Mouse (Mus musculus) embryonic fibroblast, embryonic 13.5 days (primary cell): ENCODE measurements around the gene Sirt5. TPM values are rescaled to one million over a fixed set of nuclear protein-coding genes. Genes with fewer than 3 reads are reported as not detected.

Source experiments
- H3K27ac ChIP-seq: 2 replicates; pipeline ENCODE4 v1.5.1; 2012; ENCODE audit warnings: low read length, control low read depth, inconsistent platforms; ENCODE audit not compliant: insufficient read depth
- H3K4me1 ChIP-seq: 2 replicates; pipeline ENCODE4 v1.6.1; 2011; ENCODE audit warnings: low read length; ENCODE audit not compliant: control insufficient read depth, insufficient read depth
- H3K4me3 ChIP-seq: 2 replicates; pipeline ENCODE4 v1.5.1; 2011; ENCODE audit warnings: mild to moderate bottlenecking, control low read depth, low read length; ENCODE audit not compliant: insufficient read depth
- CTCF ChIP-seq: IDR thresholded peaks from 2 replicates; pipeline ENCODE4 v1.5.1; 2011; ENCODE audit warnings: mild to moderate bottlenecking, control low read depth, low read length, moderate library complexity, borderline replicate concordance; ENCODE audit not compliant: insufficient read depth
- POLR2A ChIP-seq: IDR thresholded peaks from 2 replicates; pipeline ENCODE4 v1.6.1; 2011; ENCODE audit warnings: low read depth, mild to moderate bottlenecking, control low read depth, low read length, moderate library complexity
- polyA plus RNA-seq: library from polyadenylated mRNA; stranded (reverse); fragments of >200 nt; gene quantifications from 2 replicates; pipeline ENCODE4 v1.2.4, GENCODE M21; 2011; ENCODE audit warnings: low read depth; ENCODE audit not compliant: missing spikeins, insufficient read length

Gene Sirt5
- polyA plus RNA-seq, result 10.1 and 12.2 TPM in 2 replicates

- TF ChIP-seq CTCF, result peak; percentile 61; the same call in 1 of the 2 replicates
- TF ChIP-seq POLR2A, result peak; percentile 58
- Histone ChIP-seq H3K4me1 (no peaks in the 10 kb centered on the region), H3K27ac (no peak within 1 kb of the TSS), H3K4me3 (peak within 1 kb of the TSS; percentile 41)
Observed at GRCm38 (mm10) chr13:43364985-43365824, at the start of gene Sirt5. Sirt5 (plus strand) TSS chr13:43365496.

- TF ChIP-seq POLR2A (no peak), CTCF (no peak)
- peaks cover 4% of the 10 kb centered on the region for H3K4me1 ChIP-seq
- no peak overlapping the region for H3K27ac ChIP-seq
- H3K4me3 ChIP-seq, result no peak overlapping the region
Observed at GRCm38 (mm10) chr13:43317411-43317810, 47.9 kb upstream of the Sirt5 start.

- Histone ChIP-seq H3K4me3 (no peak overlapping the region), H3K4me1 (peaks cover 4% of the 10 kb centered on the region), H3K27ac (no peak overlapping the region)
- TF ChIP-seq CTCF (no peak), POLR2A (no peak)
Observed at GRCm38 (mm10) chr13:43319396-43319795, 45.9 kb upstream of the Sirt5 start.

- Histone ChIP-seq H3K27ac (no peak overlapping the region), H3K4me1 (peaks cover 4% of the 10 kb centered on the region), H3K4me3 (no peak overlapping the region)
- TF ChIP-seq POLR2A, result no peak
- no peak for TF ChIP-seq CTCF
Observed at GRCm38 (mm10) chr13:43321492-43321891, 43.8 kb upstream of the Sirt5 start.

GRCm38 (mm10) chr13:43325427-43325826 lies 39.9 kb upstream of the Sirt5 start:
- Histone ChIP-seq H3K27ac (no peak overlapping the region), H3K4me3 (no peak overlapping the region), H3K4me1 (peaks cover 6% of the 10 kb centered on the region)
- TF ChIP-seq CTCF, result no peak
- TF ChIP-seq POLR2A, result no peak

GRCm38 (mm10) chr13:43331721-43332444 lies 33.4 kb upstream of the Sirt5 start:
- Histone ChIP-seq H3K4me3 (no peak overlapping the region), H3K27ac (no peak overlapping the region), H3K4me1 (peaks cover 8% of the 10 kb centered on the region)
- TF ChIP-seq CTCF (no peak), POLR2A (no peak)

GRCm38 (mm10) chr13:43332591-43332990 lies 32.7 kb upstream of the Sirt5 start:
- H3K4me1 ChIP-seq, result peaks cover 2% of the 10 kb centered on the region; the same call in 1 of the 2 replicates
- H3K27ac ChIP-seq, result no peak overlapping the region
- no peak overlapping the region for H3K4me3 ChIP-seq
- TF ChIP-seq CTCF (no peak), POLR2A (no peak)

GRCm38 (mm10) chr13:43336425-43337221 lies 28.7 kb upstream of the Sirt5 start:
- Histone ChIP-seq H3K27ac (no peak overlapping the region; the same call in 1 of the 2 replicates), H3K4me3 (no peak overlapping the region), H3K4me1 (no peaks in the 10 kb centered on the region)
- no peak for TF ChIP-seq POLR2A
- no peak for TF ChIP-seq CTCF

- H3K4me3 ChIP-seq, result no peak overlapping the region
- H3K27ac ChIP-seq, result no peak overlapping the region
- no peaks in the 10 kb centered on the region for H3K4me1 ChIP-seq
- no peak for TF ChIP-seq POLR2A
- no peak for TF ChIP-seq CTCF
Observed at GRCm38 (mm10) chr13:43338001-43338400, 27.3 kb upstream of the Sirt5 start.

- no peaks in the 10 kb centered on the region for H3K4me1 ChIP-seq
- TF ChIP-seq CTCF (no peak), POLR2A (no peak)
- no peak overlapping the region for H3K27ac ChIP-seq
- no peak overlapping the region for H3K4me3 ChIP-seq
Observed at GRCm38 (mm10) chr13:43338632-43339031, 26.7 kb upstream of the Sirt5 start.
